Mouse (Mus musculus) thymus, adult 2 months (tissue): Measurements from ENCODE around the gene Gria1. TPM values are rescaled to one million over a fixed set of nuclear protein-coding genes. Genes with fewer than 3 reads are reported as not detected.

Source experiments
- DNase-seq: peaks from one replicate; pipeline ENCODE4 v3.0.0; 2021
- H3K27ac ChIP-seq: fragments of 200-500 bp; 2 replicates; pipeline ENCODE4 v1.5.1; 2012; ENCODE audit warnings: low read length, control low read depth; ENCODE audit not compliant: control insufficient read depth, insufficient read depth
- H3K27me3 ChIP-seq: fragments of 200-500 bp; 2 replicates; pipeline ENCODE4 v1.6.1; 2012; ENCODE audit warnings: mild to moderate bottlenecking, low read length, moderate library complexity, mixed read lengths; ENCODE audit not compliant: control insufficient read depth, insufficient read depth
- H3K36me3 ChIP-seq: fragments of 200-500 bp; 2 replicates; pipeline ENCODE4 v1.6.1; 2012; ENCODE audit warnings: mild to moderate bottlenecking, low read length, moderate library complexity; ENCODE audit not compliant: control insufficient read depth, insufficient read depth
- H3K4me1 ChIP-seq: fragments of 200-500 bp; replicated peaks from 2 replicates; pipeline ENCODE4 v1.6.1; 2012; ENCODE audit warnings: low read length; ENCODE audit not compliant: control insufficient read depth, insufficient read depth
- H3K4me3 ChIP-seq: fragments of 200-500 bp; 2 replicates; pipeline ENCODE4 v1.5.1; 2012; ENCODE audit warnings: mild to moderate bottlenecking, low read length, control low read depth, moderate library complexity; ENCODE audit not compliant: control insufficient read depth, insufficient read depth
- CTCF ChIP-seq: fragments of 200-500 bp; IDR thresholded peaks from 2 replicates; pipeline ENCODE4 v1.5.1; 2012; ENCODE audit warnings: mild to moderate bottlenecking, control low read depth, low read length, moderate library complexity, borderline replicate concordance; ENCODE audit not compliant: control insufficient read depth, poor library complexity, insufficient read depth; ENCODE audit errors: extremely low read depth
- POLR2A ChIP-seq: fragments of 200-500 bp; IDR thresholded peaks from 2 replicates; pipeline ENCODE4 v1.6.1; 2012; ENCODE audit warnings: mild to moderate bottlenecking, low read length, control low read depth, moderate library complexity; ENCODE audit not compliant: control insufficient read depth, poor library complexity, insufficient read depth; ENCODE audit errors: extremely low read depth
- WGBS: fragments of 180-500 bp; shearing (Covaris S2); methylation state at CpG from one replicate; pipeline ENCODE4 v1.1.7; 2018; 5-methylcytosine and 5-hydroxymethylcytosine counted together
- polyA plus RNA-seq: library from polyadenylated mRNA; depleted of rRNA; stranded (reverse); fragments of >200 nt; gene quantifications from 2 replicates; pipeline ENCODE4 v1.2.3, GENCODE M21; 2012

Gria1 gene
- polyA plus RNA-seq, 1 experiment: 0.05 TPM

DNA sequence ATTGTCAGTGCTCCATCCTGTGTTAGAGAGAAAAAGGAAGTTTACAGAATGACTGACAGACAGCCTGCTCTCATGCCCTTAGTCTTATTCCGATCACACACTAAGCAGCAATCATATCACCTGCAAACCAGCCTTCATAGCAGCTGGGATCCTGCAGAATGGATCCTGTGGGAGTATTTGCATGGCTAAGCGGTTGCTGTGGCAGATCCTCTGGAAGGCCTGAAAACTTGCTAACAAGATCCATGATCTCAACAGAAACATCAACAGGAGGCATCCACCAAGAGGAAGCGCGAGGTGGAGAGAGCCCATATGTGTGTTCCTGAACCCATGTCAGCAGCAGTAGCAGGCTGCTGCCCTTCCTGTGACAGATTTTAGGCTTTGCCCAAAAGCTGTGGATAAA is 173.0 kb downstream of the Gria1 start:
- Histone ChIP-seq H3K4me1 (no peaks in the 10 kb centered on the region), H3K27ac (no peak overlapping the region), H3K27me3 (no peaks in the 10 kb centered on the region), H3K4me3 (no peak overlapping the region), H3K36me3 (no peaks in the 10 kb centered on the region)
- TF ChIP-seq CTCF: no peak
- no peak for TF ChIP-seq POLR2A
- no peak for DNase-seq
- WGBS: 93% methylated on average over 4 of the region's 4 CpGs

DNA sequence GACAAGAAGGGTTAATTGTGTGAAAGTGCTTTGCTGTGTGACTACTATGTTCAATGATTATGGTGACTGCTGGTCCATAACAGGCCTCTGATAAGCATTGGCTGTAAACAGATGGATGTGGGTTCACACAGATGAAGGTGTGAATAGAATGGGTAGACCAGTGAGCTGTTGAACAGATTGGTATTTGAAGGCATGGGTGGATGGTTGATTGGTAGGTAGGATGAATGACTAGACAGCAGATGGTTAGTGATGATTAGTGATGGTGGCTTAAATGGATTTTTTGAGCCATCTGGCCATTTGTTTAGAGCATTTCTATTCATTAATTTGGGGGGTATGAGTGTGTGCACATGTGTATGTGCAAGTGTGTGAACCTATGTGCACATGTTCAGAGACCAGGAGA is 173.9 kb downstream of the Gria1 start:
- DNase-seq: no peak
- no peaks in the 10 kb centered on the region for H3K27me3 ChIP-seq
- no peak overlapping the region for H3K4me3 ChIP-seq
- H3K27ac ChIP-seq: no peak overlapping the region
- TF ChIP-seq POLR2A: no peak
- H3K36me3 ChIP-seq: no peaks in the 10 kb centered on the region
- H3K4me1 ChIP-seq: no peaks in the 10 kb centered on the region

DNA sequence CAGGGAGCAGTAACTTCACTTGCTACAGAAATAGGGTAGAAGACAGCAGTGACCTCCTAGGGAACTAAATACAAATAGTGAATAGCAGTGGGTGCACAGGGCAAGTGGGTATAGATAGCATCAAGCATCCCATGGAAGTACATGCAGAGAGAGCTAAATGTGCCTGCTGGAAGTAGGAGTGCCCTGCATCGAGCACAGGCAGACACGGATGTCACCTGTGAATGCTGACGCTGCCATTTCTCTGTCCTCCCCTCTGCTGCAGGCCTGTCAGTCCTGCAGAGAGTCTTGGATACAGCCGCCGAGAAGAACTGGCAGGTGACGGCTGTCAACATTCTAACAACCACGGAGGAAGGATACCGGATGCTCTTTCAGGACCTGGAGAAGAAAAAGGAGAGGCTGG is 178.2 kb downstream of the Gria1 start:
- Histone ChIP-seq H3K4me1 (no peaks in the 10 kb centered on the region), H3K27me3 (no peaks in the 10 kb centered on the region), H3K36me3 (no peaks in the 10 kb centered on the region), H3K4me3 (no peak overlapping the region), H3K27ac (no peak overlapping the region)
- WGBS: 90% methylated on average over 8 of the region's 8 CpGs
- DNase-seq: no peak
- TF ChIP-seq POLR2A (no peak), CTCF (no peak)

DNA sequence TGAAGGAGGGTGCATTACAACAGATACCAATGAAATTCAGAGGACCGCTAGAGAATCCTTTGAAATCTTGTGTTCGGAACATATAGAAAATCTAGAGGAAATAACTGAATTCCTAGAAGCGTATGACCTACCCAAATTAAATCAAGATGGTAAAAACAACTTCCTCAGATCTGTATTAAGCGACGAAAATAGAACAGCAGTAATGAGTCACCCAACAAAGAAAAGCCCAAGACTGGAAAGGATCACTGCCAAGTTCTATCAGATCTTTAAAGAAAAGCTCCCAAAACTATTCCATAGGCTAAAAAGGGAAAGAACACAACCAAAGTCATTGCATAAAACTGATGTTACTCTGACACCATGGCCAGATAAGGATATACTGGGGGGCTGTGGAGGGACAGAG is 183.6 kb downstream of the Gria1 start:
- Histone ChIP-seq H3K27ac (no peak overlapping the region), H3K4me3 (no peak overlapping the region), H3K4me1 (no peaks in the 10 kb centered on the region), H3K36me3 (no peaks in the 10 kb centered on the region), H3K27me3 (no peaks in the 10 kb centered on the region)
- DNase-seq: no peak
- 86% methylated on average over 5 of the region's 5 CpGs for WGBS
- TF ChIP-seq POLR2A (no peak), CTCF (no peak)

DNA sequence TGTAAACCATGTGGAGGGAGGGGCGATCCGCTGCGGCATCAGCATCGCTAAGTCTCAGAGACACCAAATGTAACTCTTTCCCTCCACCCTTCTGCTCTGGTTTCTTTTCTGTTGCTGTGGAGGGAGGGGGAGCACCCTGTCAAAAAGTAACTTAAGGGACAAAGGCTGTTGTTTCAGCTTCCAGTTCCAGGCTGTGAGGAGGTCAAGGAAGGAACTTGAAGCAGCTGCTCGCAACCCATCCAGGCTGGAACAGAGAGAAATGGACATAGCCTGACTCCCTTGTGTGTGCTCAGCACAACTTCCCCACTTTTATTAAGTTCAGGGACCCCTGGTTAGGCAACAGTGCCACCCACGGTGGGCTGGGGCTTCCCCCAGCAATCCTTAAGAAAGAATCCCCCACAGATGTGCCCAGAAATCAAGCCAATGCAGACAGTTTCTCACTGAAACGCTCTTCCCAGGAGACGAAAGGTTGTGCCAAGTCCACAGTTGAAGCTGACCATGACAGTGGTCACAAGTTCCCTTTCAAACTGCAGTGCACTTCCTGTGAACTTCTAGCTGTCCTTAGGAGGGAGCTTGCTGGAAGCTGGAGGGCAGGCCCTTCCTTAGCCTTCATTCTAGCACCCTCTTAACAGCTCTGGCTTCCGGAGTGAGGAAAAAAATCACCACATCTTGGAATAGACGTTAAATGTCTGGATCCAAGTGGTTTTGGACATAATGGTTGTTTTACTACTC is 190.2 kb downstream of the Gria1 start:
- no peak for DNase-seq
- 76% methylated on average over 10 of the region's 10 CpGs for WGBS
- TF ChIP-seq CTCF: no peak
- no peak for TF ChIP-seq POLR2A
- Histone ChIP-seq H3K27ac (no peak overlapping the region), H3K4me1 (no peaks in the 10 kb centered on the region), H3K27me3 (no peaks in the 10 kb centered on the region), H3K36me3 (no peaks in the 10 kb centered on the region), H3K4me3 (no peak overlapping the region)

DNA sequence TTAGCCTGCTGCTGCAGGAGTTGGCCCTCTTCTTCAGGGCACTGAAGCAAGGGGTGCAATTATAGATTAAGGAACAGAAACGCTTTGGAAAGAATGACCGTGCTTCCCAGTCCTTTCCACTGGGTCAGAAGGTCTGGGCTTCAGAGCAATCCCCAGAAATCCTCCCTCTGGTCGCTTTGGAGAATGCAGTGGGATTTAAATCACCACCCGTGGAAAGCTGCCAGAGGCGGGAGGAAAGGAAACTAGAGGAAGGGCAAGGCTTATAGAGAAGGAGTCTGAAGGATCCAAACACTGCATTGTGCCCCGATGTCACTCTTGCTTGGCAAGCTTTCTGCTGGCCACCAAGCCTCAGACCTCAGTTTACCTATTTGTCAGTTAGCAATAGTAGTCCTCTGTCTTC is 193.2 kb downstream of the Gria1 start:
- Histone ChIP-seq H3K27me3 (no peaks in the 10 kb centered on the region), H3K36me3 (no peaks in the 10 kb centered on the region), H3K4me1 (no peaks in the 10 kb centered on the region), H3K27ac (no peak overlapping the region), H3K4me3 (no peak overlapping the region)
- DNase-seq: no peak
- WGBS: 68% methylated on average over 6 of the region's 6 CpGs
- no peak for TF ChIP-seq CTCF

DNA sequence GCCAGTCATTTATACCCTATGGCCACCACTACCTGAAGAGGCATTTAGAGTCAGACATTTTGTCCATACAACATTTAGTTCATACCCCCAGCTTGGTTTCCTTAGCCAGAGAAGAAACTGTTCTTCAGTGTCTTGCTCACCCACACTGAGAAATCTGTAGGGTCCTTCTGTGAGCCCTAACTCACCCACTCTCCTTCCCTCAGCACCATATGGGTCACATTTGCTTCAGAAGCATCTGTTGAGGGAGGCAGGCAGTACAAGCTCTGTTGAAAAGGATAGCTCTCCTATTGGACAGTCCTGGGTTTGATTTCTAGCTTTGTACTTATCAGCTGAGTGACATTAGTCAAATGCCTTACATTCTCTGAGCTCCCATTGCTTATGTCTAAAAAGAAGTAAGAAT is 196.1 kb downstream of the Gria1 start:
- H3K27me3 ChIP-seq: no peaks in the 10 kb centered on the region
- no peak overlapping the region for H3K27ac ChIP-seq
- H3K4me3 ChIP-seq: no peak overlapping the region
- H3K36me3 ChIP-seq: no peaks in the 10 kb centered on the region
- no peaks in the 10 kb centered on the region for H3K4me1 ChIP-seq
- TF ChIP-seq CTCF: no peak
- no peak for DNase-seq
